Mouse (Mus musculus): Measurements from ENCODE around the gene Idh3b.

DNA sequence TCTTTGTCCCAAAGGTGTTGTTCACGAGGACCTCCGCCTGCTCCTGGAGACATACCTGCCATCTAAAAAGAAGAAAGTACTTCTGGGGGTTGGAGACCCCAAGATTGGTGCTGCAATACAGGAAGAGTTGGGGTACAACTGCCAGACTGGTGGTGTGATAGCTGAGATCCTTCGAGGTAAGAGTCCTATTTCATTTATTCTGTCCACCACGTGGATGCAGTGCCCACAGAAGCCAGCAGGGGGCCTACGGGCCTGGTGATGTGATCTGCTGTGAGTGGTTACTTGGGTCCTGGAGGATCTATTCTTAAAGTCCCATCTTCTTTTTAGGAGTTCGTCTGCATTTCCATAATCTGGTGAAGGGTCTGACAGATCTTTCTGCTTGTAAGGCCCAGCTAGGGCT is 8.7 kb downstream of the Idh3b start:
- TF ChIP-seq CTCF (IDR thresholded peaks at IDR 0.05; ENCODE audit: extremely low read depth, insufficient read depth, low read length) (peak; percentile 55), POLR2A (IDR thresholded peaks at IDR 0.05; ENCODE audit: extremely low read depth, insufficient read depth, low read length) (no peak)
